Mouse (Mus musculus): ENCODE results near the gene Btnl2. TPM values are rescaled to one million over a fixed set of nuclear protein-coding genes. Genes with fewer than 3 reads are reported as not detected.

Gene Btnl2
- total and polyA plus RNA-seq, 3 experiments: 1.1 to 4.8 (median 2.0) TPM

DNA sequence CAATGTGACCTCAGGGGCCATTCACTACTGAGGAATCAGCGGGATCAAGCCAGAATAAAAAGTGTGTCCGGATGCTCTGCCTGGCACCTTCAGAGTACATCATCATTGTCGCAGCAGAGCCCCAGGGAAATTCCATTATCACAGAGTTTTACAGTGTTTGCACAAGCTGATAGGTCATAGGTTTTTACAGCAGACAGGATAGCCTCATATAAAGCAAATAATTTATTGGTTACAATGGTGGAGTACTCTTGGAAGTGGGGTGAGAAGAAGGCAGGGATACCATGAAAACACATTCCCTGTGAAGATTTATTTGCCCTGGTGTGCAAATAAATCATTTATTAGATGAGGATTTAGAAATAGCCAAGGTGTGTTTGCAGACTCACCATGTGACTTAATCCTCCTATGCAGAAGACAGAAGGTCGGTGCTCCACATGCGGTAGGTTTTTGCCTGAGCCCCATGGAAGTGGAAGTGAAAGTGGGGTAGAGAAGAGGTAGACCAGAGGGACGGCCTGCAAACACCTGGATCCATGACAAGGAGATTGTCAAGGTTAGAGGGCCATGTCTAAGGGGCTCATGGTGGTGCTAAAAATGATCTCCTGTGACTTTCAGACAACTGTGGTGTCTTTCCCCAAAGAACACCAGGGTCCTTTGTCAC lies 18.6 kb downstream of the Btnl2 start:
- H3K4me1 ChIP-seq (ENCODE audit: control insufficient read depth in 1 of 2, insufficient read depth in 2 of 2): peaks cover 15 to 30% of the 10 kb centered on the region in 2 experiments
- no peak overlapping the region for H3K4me3 ChIP-seq (replicated peaks in 1 of 3; ENCODE audit: low read depth in 2 of 3, low read length in 2 of 3, poor library complexity in 1 of 3)
- no peak overlapping the region for H3K27ac ChIP-seq (ENCODE audit: insufficient read depth, low read depth)
- no peak overlapping the region for H3K4me2 ChIP-seq (ENCODE audit: insufficient read depth, low read depth, poor library complexity, severe bottlenecking)
- DNase-seq (ENCODE audit: extremely low read depth): no peak
- TF ChIP-seq POLR2A (IDR thresholded peaks at IDR 0.05; ENCODE audit: low read depth, low read length) (no peak), USF2 (conservative IDR thresholded peaks at IDR 0.05; ENCODE audit: low read depth, low read length) (no peak), IRF4 (IDR thresholded peaks at IDR 0.05; ENCODE audit: low read depth, low read length) (0 out of 2 replicates have a peak, but pooled peaks have one; percentile 24), POLR2AphosphoS2 (IDR thresholded peaks at IDR 0.05; ENCODE audit: low read depth, low read length) (no peak), UBTF (IDR thresholded peaks at IDR 0.05; ENCODE audit: low read depth, low read length) (no peak), TCF12 (IDR thresholded peaks at IDR 0.05; ENCODE audit: low read depth, low read length) (no peak), PAX5 (IDR thresholded peaks at IDR 0.05; ENCODE audit: low read length) (no peak), MAX (IDR thresholded peaks at IDR 0.05; ENCODE audit: low read length) (no peak), EP300 (IDR thresholded peaks at IDR 0.05; ENCODE audit: low read length) (peak; percentile 13; the same call in 1 of the 2 replicates), ETS1 (conservative IDR thresholded peaks at IDR 0.05; ENCODE audit: low read depth, low read length) (no peak), MYC (IDR thresholded peaks at IDR 0.05; ENCODE audit: low read depth, low read length) (0 out of 2 replicates have a peak, but pooled peaks have one; percentile 26), JUN (IDR thresholded peaks at IDR 0.05; ENCODE audit: insufficient read depth, low read depth, low read length) (no peak)
- dilution Hi-C loops (cut with MboI; ENCODE audit: extremely low pct_ligation_motif_present, extremely low pct_unique_long_range_greater_than_20kb, low sequenced_read_pairs): no loop called here
- no peaks in the 10 kb centered on the region for H3K79me2 ChIP-seq (replicated peaks; ENCODE audit: control insufficient read depth, extremely low read depth, insufficient read depth, poor library complexity, severe bottlenecking)
- peaks cover 0 to 4% of the 10 kb centered on the region in 2 experiments for H3K36me3 ChIP-seq (replicated peaks in 1 of 2; ENCODE audit: control insufficient read depth in 1 of 2, insufficient read depth in 1 of 2, low read length in 1 of 2)
- no peaks in the 10 kb centered on the region for H3K27me3 ChIP-seq (replicated peaks)
- H3K9ac ChIP-seq (ENCODE audit: insufficient read depth, low read depth): no peak overlapping the region
- in situ Hi-C loops (cut with MboI; ENCODE audit: low pct_ligation_motif_present, low pct_unique_long_range_greater_than_20kb, low sequenced_read_pairs): no loop called here
- peaks cover 4% of the 10 kb centered on the region for H3K9me3 ChIP-seq (replicated peaks; ENCODE audit: low read length)

DNA sequence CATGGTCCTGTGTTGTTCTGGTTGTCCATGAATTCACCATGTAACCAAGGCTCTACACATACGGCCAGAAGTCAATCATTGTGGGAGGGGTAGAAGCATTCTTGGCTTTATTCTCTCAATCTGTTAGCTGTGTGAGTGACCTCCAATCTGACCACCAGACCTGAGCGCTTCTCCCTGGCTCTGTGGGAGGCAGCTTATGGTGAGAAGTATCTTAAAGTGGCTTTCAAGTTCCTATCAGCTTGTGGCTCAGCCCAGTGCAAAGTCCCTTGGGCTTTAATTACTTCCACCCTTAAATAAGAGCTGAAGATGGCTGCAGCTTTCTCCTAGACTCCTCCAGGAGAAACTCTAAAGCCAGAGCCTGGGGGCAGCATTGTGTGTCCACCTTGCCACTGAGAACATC lies 22.2 kb downstream of the Btnl2 start, which contains the start of gene Btnl1:
Gene Btnl1, plus strand, starts transcription at position 286 of the 400 bp plus-strand sequence.
- TF ChIP-seq BHLHE40 (IDR thresholded peaks at IDR 0.05; ENCODE audit: low read depth, low read length): no peak
- TF ChIP-seq CHD2 (IDR thresholded peaks at IDR 0.05; ENCODE audit: low read length): no peak
- no peak for TF ChIP-seq MXI1 (IDR thresholded peaks at IDR 0.05; ENCODE audit: low read depth, low read length)
- TF ChIP-seq ZMIZ1 (IDR thresholded peaks at IDR 0.05; ENCODE audit: low read depth, low read length): no peak
- TF ChIP-seq CHD1 (IDR thresholded peaks at IDR 0.05; ENCODE audit: low read depth, low read length): no peak
- no peak for TF ChIP-seq MAZ (IDR thresholded peaks at IDR 0.05; ENCODE audit: low read depth, low read length)
- no peak for TF ChIP-seq POLR2A (IDR thresholded peaks at IDR 0.05; ENCODE audit: low read depth, low read length)
- TF ChIP-seq HCFC1 (IDR thresholded peaks at IDR 0.05; ENCODE audit: low read depth, low read length): no peak
- no peak for TF ChIP-seq GABPA (IDR thresholded peaks at IDR 0.05; ENCODE audit: insufficient replicate concordance, low read depth, low read length)
- no peak for TF ChIP-seq UBTF (IDR thresholded peaks at IDR 0.05; ENCODE audit: low read depth, low read length)
- no peak for TF ChIP-seq MAFK (IDR thresholded peaks at IDR 0.05; ENCODE audit: insufficient replicate concordance, low read length)
- no peak for TF ChIP-seq IRF4 (IDR thresholded peaks at IDR 0.05; ENCODE audit: low read depth, low read length)
- no peak for TF ChIP-seq SMC3 (IDR thresholded peaks at IDR 0.05; ENCODE audit: low read depth, low read length)
- no peak for TF ChIP-seq NELFE (IDR thresholded peaks at IDR 0.05; ENCODE audit: low read depth, low read length)
- TF ChIP-seq RCOR1 (conservative IDR thresholded peaks at IDR 0.05; ENCODE audit: low read depth, low read length): no peak
- TF ChIP-seq USF1 (IDR thresholded peaks at IDR 0.05; ENCODE audit: low read depth, low read length): no peak
- TF ChIP-seq E2F4 (IDR thresholded peaks at IDR 0.05; ENCODE audit: insufficient replicate concordance, low read depth, low read length): no peak
- no peak for TF ChIP-seq KAT2A (IDR thresholded peaks at IDR 0.05; ENCODE audit: insufficient replicate concordance, low read length)
- TF ChIP-seq EP300 (IDR thresholded peaks at IDR 0.05; ENCODE audit: low read length): no peak
- no peak for TF ChIP-seq MEF2A (IDR thresholded peaks at IDR 0.05; ENCODE audit: borderline replicate concordance, low read depth, low read length)
- Histone ChIP-seq H3K9ac (ENCODE audit: insufficient read depth, low read depth) (no peak within 1 kb of the TSS), H3K36me3 (replicated peaks in 1 of 2; ENCODE audit: control insufficient read depth in 1 of 2, insufficient read depth in 1 of 2, low read length in 1 of 2) (peaks cover 0 to 2% of the 10 kb centered on the region in 2 experiments), H3K4me2 (ENCODE audit: insufficient read depth, low read depth, poor library complexity, severe bottlenecking) (no peak within 1 kb of the TSS; the same call in 1 of the 2 replicates), H3K79me2 (replicated peaks; ENCODE audit: control insufficient read depth, extremely low read depth, insufficient read depth, poor library complexity, severe bottlenecking) (no peaks in the 10 kb centered on the region), H3K4me3 (replicated peaks in 1 of 3; ENCODE audit: low read depth in 2 of 3, low read length in 2 of 3, poor library complexity in 1 of 3) (no peak within 1 kb of the TSS), H3K4me1 (ENCODE audit: control insufficient read depth in 1 of 2, insufficient read depth in 2 of 2) (peaks cover 21 to 39% of the 10 kb centered on the region in 2 experiments), H3K27ac (ENCODE audit: insufficient read depth, low read depth) (no peak within 1 kb of the TSS), H3K27me3 (replicated peaks) (no peaks in the 10 kb centered on the region), H3K9me3 (replicated peaks; ENCODE audit: low read length) (peaks cover 4% of the 10 kb centered on the region)
- dilution Hi-C loops (cut with MboI; ENCODE audit: extremely low pct_ligation_motif_present, extremely low pct_unique_long_range_greater_than_20kb, low sequenced_read_pairs): no loop called here
- DNase-seq (ENCODE audit: extremely low read depth): no peak
- in situ Hi-C loops (cut with MboI; ENCODE audit: low pct_ligation_motif_present, low pct_unique_long_range_greater_than_20kb, low sequenced_read_pairs): no loop called here
